Mouse (Mus musculus) cerebellum, adult 2 months (tissue): Measurements from ENCODE around the gene Med27.

ENCODE experiments used
- CTCF ChIP-seq: fragments of 200-500 bp; IDR thresholded peaks from 2 replicates; pipeline ENCODE4 v1.5.1; 2011; ENCODE audit warnings: low read depth, mild to moderate bottlenecking, control low read depth, low read length, moderate library complexity, borderline replicate concordance; ENCODE audit not compliant: insufficient read depth
- POLR2A ChIP-seq: fragments of 200-500 bp; IDR thresholded peaks from 2 replicates; pipeline ENCODE4 v1.6.1; 2011; ENCODE audit warnings: low read length, control low read depth, borderline replicate concordance; ENCODE audit not compliant: insufficient read depth

DNA sequence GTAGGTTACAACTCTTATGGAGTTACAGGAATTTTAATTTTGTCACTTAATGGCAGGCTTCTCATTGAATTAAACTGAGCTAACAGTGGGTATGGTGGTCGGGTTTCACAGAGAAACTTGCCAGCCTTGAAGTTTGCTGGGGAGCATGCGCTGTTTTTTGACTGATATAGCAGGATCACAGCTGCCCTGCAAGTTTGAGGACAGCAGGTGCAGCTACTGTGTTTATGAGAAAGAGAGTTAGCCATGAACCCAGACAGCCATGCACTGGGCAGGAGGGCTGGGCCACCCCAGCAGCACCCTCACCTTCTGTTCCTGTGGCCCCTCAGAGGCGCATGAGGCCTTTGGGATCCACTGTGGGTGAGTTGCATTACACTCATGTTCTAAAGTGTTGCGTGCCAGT, 36.0 kb downstream of the Med27 start:
- TF ChIP-seq POLR2A, result no peak
- TF ChIP-seq CTCF, result no peak
